Mouse (Mus musculus) MEL (cell line): ENCODE data around the gene Ccndbp1. TPM values are rescaled to one million over a fixed set of nuclear protein-coding genes. Genes with fewer than 3 reads are reported as not detected.
A peak's percentile ranks its signal among the peaks of the same experiment; 100 is the strongest.

Experiments
- DNase-seq: peaks from one replicate; pipeline ENCODE4 v3.0.0; 2011; ENCODE audit warnings: low read depth, low spot score
- H3K27ac ChIP-seq: 2 replicates; pipeline ENCODE4 v1.5.1; 2012; ENCODE audit warnings: low read depth, mild to moderate bottlenecking, control low read depth, low read length, moderate library complexity; ENCODE audit not compliant: control insufficient read depth
- H3K27me3 ChIP-seq, 2 experiments: fragments of 150-350 bp in 1 of 2; sonication (generic) in 1 of 2; 2 replicates each; pipeline ENCODE4 v1.6.1; 2012; ENCODE audit warnings: low read length in 2 of 2, mild to moderate bottlenecking in 2 of 2, improper control_type of control experiment in 1 of 2, moderate library complexity in 1 of 2; ENCODE audit not compliant: insufficient read depth in 2 of 2, control insufficient read depth in 1 of 2
- H3K36me3 ChIP-seq, 2 experiments: 2 replicates each; pipeline ENCODE4 v1.6.1; 2012 to 2014; ENCODE audit warnings: low read length in 2 of 2, improper control_type of control experiment in 1 of 2, inconsistent platforms in 1 of 2, mild to moderate bottlenecking in 1 of 2; ENCODE audit not compliant: insufficient read depth in 2 of 2, control insufficient read depth in 1 of 2
- H3K4me1 ChIP-seq, 2 experiments: fragments of 150-350 bp in 1 of 2; sonication (generic) in 1 of 2; 2 replicates each; pipeline ENCODE4 v1.6.1; 2012; ENCODE audit warnings: low read length in 2 of 2, improper control_type of control experiment in 1 of 2, mild to moderate bottlenecking in 1 of 2; ENCODE audit not compliant: insufficient read depth in 2 of 2, control insufficient read depth in 1 of 2
- H3K4me3 ChIP-seq, 2 experiments: fragments of 150-350 bp in 1 of 2; sonication (generic) in 1 of 2; 2 replicates each; pipeline ENCODE4 v1.5.1; 2012; ENCODE audit warnings: low read depth in 2 of 2, low read length in 2 of 2, mild to moderate bottlenecking in 2 of 2, moderate library complexity in 2 of 2, control low read depth in 1 of 2, improper control_type of control experiment in 1 of 2; ENCODE audit not compliant: control insufficient read depth in 1 of 2, insufficient read depth in 1 of 2
- H3K79me2 ChIP-seq: 2 replicates; pipeline ENCODE4 v1.6.1; 2012; ENCODE audit warnings: mild to moderate bottlenecking, low read length, moderate library complexity; ENCODE audit not compliant: control insufficient read depth, poor library complexity, insufficient read depth
- H3K9ac ChIP-seq: 2 replicates; pipeline ENCODE4 v1.6.1; 2012; ENCODE audit warnings: low read depth, mild to moderate bottlenecking, control low read depth, low read length, moderate library complexity; ENCODE audit not compliant: control insufficient read depth, poor library complexity, severe bottlenecking
- H3K9me3 ChIP-seq: fragments of 150-350 bp; sonication (generic); replicated peaks from 2 replicates; pipeline ENCODE4 v1.6.1; 2012; ENCODE audit warnings: mild to moderate bottlenecking, low read length, improper control_type of control experiment, moderate library complexity; ENCODE audit not compliant: insufficient read depth
- BHLHE40 ChIP-seq: IDR thresholded peaks from 2 replicates; pipeline ENCODE4 v1.6.1; 2012; ENCODE audit warnings: low read depth, mild to moderate bottlenecking, inconsistent platforms, low read length, improper control_type of control experiment, borderline replicate concordance
- CHD1 ChIP-seq: IDR thresholded peaks from 2 replicates; pipeline ENCODE4 v1.6.1; 2012; ENCODE audit warnings: low read depth, mild to moderate bottlenecking, inconsistent platforms, low read length, improper control_type of control experiment
- CHD2 ChIP-seq: IDR thresholded peaks from 2 replicates; pipeline ENCODE4 v1.6.1; 2011; ENCODE audit warnings: low read length, improper control_type of control experiment
- CTCF ChIP-seq, 3 experiments: IDR thresholded peaks in 2 of 3; conservative IDR thresholded peaks in 1 of 3; 2 replicates each; pipeline ENCODE4 v1.5.1; 2011 to 2012; ENCODE audit warnings: low read length in 3 of 3, low read depth in 2 of 3, mild to moderate bottlenecking in 2 of 3, improper control_type of control experiment in 1 of 3, inconsistent platforms in 1 of 3, mixed read lengths in 1 of 3, moderate library complexity in 1 of 3; ENCODE audit not compliant: control insufficient read depth in 1 of 3, insufficient read depth in 1 of 3, poor library complexity in 1 of 3, severe bottlenecking in 1 of 3
- E2F4 ChIP-seq: IDR thresholded peaks from 2 replicates; pipeline ENCODE4 v1.6.1; 2011; ENCODE audit warnings: low read depth, low read length, improper control_type of control experiment, borderline replicate concordance
- ELF1 ChIP-seq: IDR thresholded peaks from 2 replicates; pipeline ENCODE4 v1.6.1; 2014; ENCODE audit warnings: low read depth, mild to moderate bottlenecking, inconsistent platforms, low read length, improper control_type of control experiment, moderate library complexity
- EP300 ChIP-seq, 2 experiments: IDR thresholded peaks; 2 replicates each; pipeline ENCODE4 v1.6.1; 2011; ENCODE audit warnings: improper control_type of control experiment in 2 of 2, low read length in 2 of 2, low read depth in 1 of 2, mild to moderate bottlenecking in 1 of 2
- ETS1 ChIP-seq: IDR thresholded peaks from 2 replicates; pipeline ENCODE4 v1.6.1; 2012; ENCODE audit warnings: low read depth, mild to moderate bottlenecking, inconsistent platforms, low read length, improper control_type of control experiment, moderate library complexity
- GABPA ChIP-seq: IDR thresholded peaks from 2 replicates; pipeline ENCODE4 v1.6.1; 2012; ENCODE audit warnings: low read depth, mild to moderate bottlenecking, inconsistent platforms, low read length, improper control_type of control experiment, moderate library complexity
- GATA1 ChIP-seq: IDR thresholded peaks from 2 replicates; pipeline ENCODE4 v1.6.1; 2011; ENCODE audit warnings: low read depth, low read length, improper control_type of control experiment
- HCFC1 ChIP-seq: IDR thresholded peaks from 2 replicates; pipeline ENCODE4 v1.6.1; 2012; ENCODE audit warnings: low read depth, mild to moderate bottlenecking, inconsistent platforms, low read length, improper control_type of control experiment, moderate library complexity
- JUND ChIP-seq: IDR thresholded peaks from 2 replicates; pipeline ENCODE4 v1.6.1; 2011; ENCODE audit warnings: low read depth, mild to moderate bottlenecking, improper control_type of control experiment, low read length
- KAT2A ChIP-seq: conservative IDR thresholded peaks from 2 replicates; pipeline ENCODE4 v1.6.1; 2012; ENCODE audit warnings: low read depth, low read length, improper control_type of control experiment, inconsistent platforms
- MAFK ChIP-seq: IDR thresholded peaks from 2 replicates; pipeline ENCODE4 v1.6.1; 2011; ENCODE audit warnings: low read depth, mild to moderate bottlenecking, low read length, improper control_type of control experiment, borderline replicate concordance
- MAX ChIP-seq: IDR thresholded peaks from 2 replicates; pipeline ENCODE4 v1.6.1; 2011; ENCODE audit warnings: low read length, improper control_type of control experiment
- MAZ ChIP-seq: IDR thresholded peaks from 2 replicates; pipeline ENCODE4 v1.6.1; 2012; ENCODE audit warnings: low read depth, mild to moderate bottlenecking, inconsistent platforms, low read length, improper control_type of control experiment
- MXI1 ChIP-seq: IDR thresholded peaks from 2 replicates; pipeline ENCODE4 v1.6.1; 2011; ENCODE audit warnings: mild to moderate bottlenecking, low read depth, low read length, improper control_type of control experiment
- MYB ChIP-seq: IDR thresholded peaks from 2 replicates; pipeline ENCODE4 v1.6.1; 2011; ENCODE audit warnings: mild to moderate bottlenecking, low read depth, low read length, improper control_type of control experiment
- MYC ChIP-seq: IDR thresholded peaks from 2 replicates; pipeline ENCODE4 v1.6.1; 2011; ENCODE audit warnings: low read depth, mild to moderate bottlenecking, low read length, improper control_type of control experiment, moderate library complexity
- NELFE ChIP-seq: IDR thresholded peaks from 2 replicates; pipeline ENCODE4 v1.6.1; 2011; ENCODE audit warnings: low read depth, low read length, improper control_type of control experiment
- NRF1 ChIP-seq: IDR thresholded peaks from 2 replicates; pipeline ENCODE4 v1.6.1; 2014; ENCODE audit warnings: low read depth, mild to moderate bottlenecking, inconsistent platforms, low read length, improper control_type of control experiment, moderate library complexity; ENCODE audit not compliant: poor library complexity, insufficient read depth, severe bottlenecking
- POLR2AphosphoS2 ChIP-seq: IDR thresholded peaks from 2 replicates; pipeline ENCODE4 v1.6.1; 2011; ENCODE audit warnings: low read length, improper control_type of control experiment
- POLR2AphosphoS5 ChIP-seq: IDR thresholded peaks from 2 replicates; pipeline ENCODE4 v1.6.1; 2012; ENCODE audit warnings: low read depth, borderline replicate concordance, mild to moderate bottlenecking, inconsistent platforms, low read length, moderate library complexity, mixed read lengths
- RAD21 ChIP-seq: IDR thresholded peaks from 2 replicates; pipeline ENCODE4 v1.6.1; 2011; ENCODE audit warnings: mild to moderate bottlenecking, low read depth, low read length, improper control_type of control experiment
- RCOR1 ChIP-seq: IDR thresholded peaks from 2 replicates; pipeline ENCODE4 v1.6.1; 2012; ENCODE audit warnings: low read depth, mild to moderate bottlenecking, inconsistent platforms, low read length, improper control_type of control experiment
- SIN3A ChIP-seq: IDR thresholded peaks from 2 replicates; pipeline ENCODE4 v1.6.1; 2012; ENCODE audit warnings: low read length, improper control_type of control experiment, inconsistent platforms
- SMC3 ChIP-seq: IDR thresholded peaks from 2 replicates; pipeline ENCODE4 v1.6.1; 2011; ENCODE audit warnings: low read depth, low read length, improper control_type of control experiment
- TAL1 ChIP-seq: IDR thresholded peaks from 2 replicates; pipeline ENCODE4 v1.6.1; 2012; ENCODE audit warnings: mild to moderate bottlenecking, inconsistent platforms, low read length, moderate library complexity, mixed read lengths
- TBP ChIP-seq: IDR thresholded peaks from 2 replicates; pipeline ENCODE4 v1.8.0; 2011; ENCODE audit warnings: low read depth, low read length, improper control_type of control experiment
- TCF12 ChIP-seq: IDR thresholded peaks from 2 replicates; pipeline ENCODE4 v1.6.1; 2014; ENCODE audit warnings: low read depth, mild to moderate bottlenecking, inconsistent platforms, low read length, improper control_type of control experiment, moderate library complexity
- UBTF ChIP-seq: IDR thresholded peaks from 2 replicates; pipeline ENCODE4 v1.6.1; 2012; ENCODE audit warnings: low read depth, mild to moderate bottlenecking, inconsistent platforms, low read length, improper control_type of control experiment, moderate library complexity, borderline replicate concordance; ENCODE audit not compliant: insufficient read depth
- USF1 ChIP-seq: IDR thresholded peaks from 2 replicates; pipeline ENCODE4 v1.6.1; 2014; ENCODE audit warnings: low read depth, mild to moderate bottlenecking, inconsistent platforms, low read length, improper control_type of control experiment, moderate library complexity
- USF2 ChIP-seq, 2 experiments: IDR thresholded peaks; 2 replicates each; pipeline ENCODE4 v1.6.1; 2011 to 2012; ENCODE audit warnings: improper control_type of control experiment in 2 of 2, low read length in 2 of 2, borderline replicate concordance in 1 of 2, inconsistent platforms in 1 of 2, low read depth in 1 of 2, mild to moderate bottlenecking in 1 of 2; ENCODE audit not compliant: insufficient read depth in 1 of 2
- ZC3H11A ChIP-seq: IDR thresholded peaks from 2 replicates; pipeline ENCODE4 v1.6.1; 2012; ENCODE audit warnings: low read depth, mild to moderate bottlenecking, inconsistent platforms, low read length, improper control_type of control experiment
- ZKSCAN1 ChIP-seq: IDR thresholded peaks from 2 replicates; pipeline ENCODE4 v1.6.1; 2012; ENCODE audit warnings: low read depth, mild to moderate bottlenecking, inconsistent platforms, low read length, improper control_type of control experiment, moderate library complexity
- ZMIZ1 ChIP-seq: IDR thresholded peaks from 2 replicates; pipeline ENCODE4 v1.6.1; 2012; ENCODE audit warnings: low read depth, mild to moderate bottlenecking, inconsistent platforms, low read length, improper control_type of control experiment, moderate library complexity
- ZNF384 ChIP-seq: IDR thresholded peaks from 2 replicates; pipeline ENCODE4 v1.6.1; 2012; ENCODE audit warnings: low read depth, mild to moderate bottlenecking, inconsistent platforms, low read length, improper control_type of control experiment
- polyA plus RNA-seq, 2 experiments: library from polyadenylated mRNA; stranded (reverse) in 1 of 2; unstranded in 1 of 2; fragments of >175 nt in 1 of 2; fragments of >200 nt in 1 of 2; gene quantifications; 2 replicates each; pipeline versions ENCODE4 v1.2.1 to v1.2.4; 2012; ENCODE audit warnings: low replicate concordance in 2 of 2, low read depth in 1 of 2; ENCODE audit not compliant: insufficient read length in 2 of 2, insufficient read depth in 1 of 2, missing spikeins in 1 of 2
- total RNA-seq: library from RNA; depleted of rRNA; stranded (reverse); fragments of 300-350 nt; gene quantifications from 2 replicates; pipeline ENCODE4 v1.2.3, GENCODE M21; 2012

The Ccndbp1 gene
- total and polyA plus RNA-seq, 3 experiments = 25.7 to 250 (median 26.1) TPM

DNA sequence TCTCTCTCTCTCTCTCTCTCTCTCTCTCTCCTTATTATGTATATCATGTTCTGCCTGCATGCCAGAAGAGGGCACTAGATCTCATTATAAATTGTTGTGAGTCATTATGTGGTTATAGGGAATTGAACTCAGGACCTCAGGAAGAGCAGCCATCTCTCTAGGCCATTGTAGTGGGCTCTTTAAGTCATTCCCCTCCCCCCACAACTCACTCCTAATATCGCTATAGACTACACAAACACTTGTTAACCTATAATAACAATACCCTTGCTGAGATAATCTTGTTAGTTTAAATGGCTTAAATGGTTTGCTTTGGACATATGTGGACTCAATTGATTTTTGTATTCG lies 29.5 kb upstream of the Ccndbp1 start:
- no peak overlapping the region for H3K27ac ChIP-seq
- H3K79me2 ChIP-seq = no peaks in the 10 kb centered on the region; the same call in 1 of the 2 replicates
- no peak overlapping the region for H3K9ac ChIP-seq
- peaks cover 0 to 5% of the 10 kb centered on the region in 2 experiments; a peak in 2 of 4 replicates for H3K36me3 ChIP-seq
- peaks cover 0 to 12% of the 10 kb centered on the region in 2 experiments; a peak in 3 of 4 replicates for H3K4me1 ChIP-seq
- no peaks in the 10 kb centered on the region for H3K27me3 ChIP-seq
- no peaks in the 10 kb centered on the region for H3K9me3 ChIP-seq
- H3K4me3 ChIP-seq = no peak overlapping the region
- peak; percentile 55 for DNase-seq
- no peak for TF ChIP-seq MAFK
- TF ChIP-seq TCF12 = 0 out of 2 replicates have a peak, but pooled peaks have one; percentile 24
- TF ChIP-seq CHD1 = no peak
- peak; percentile 20; the same call in 1 of the 2 replicates for TF ChIP-seq ZC3H11A
- TF ChIP-seq MXI1 = no peak
- no peak for TF ChIP-seq MAZ
- no peak for TF ChIP-seq MYC
- TF ChIP-seq MYB = no peak
- TF ChIP-seq SIN3A = 0 out of 2 replicates have a peak, but pooled peaks have one; percentile 63
- peak; percentile 20; the same call in 1 of the 2 replicates for TF ChIP-seq RCOR1
- no peak for TF ChIP-seq ELF1
- no peak for TF ChIP-seq GABPA
- no peak for TF ChIP-seq POLR2AphosphoS2
- peak; percentile 18 for TF ChIP-seq RAD21
- peak; percentile 57 for TF ChIP-seq JUND
- TF ChIP-seq CHD2 = no peak
- 0 out of 2 replicates have a peak, but pooled peaks have one; percentile 29 for TF ChIP-seq ZNF384
- TF ChIP-seq UBTF = no peak
- TF ChIP-seq HCFC1 = no peak; the same call in 1 of the 2 replicates
- TF ChIP-seq BHLHE40 = no peak
- TF ChIP-seq USF1 = no peak
- no peak for TF ChIP-seq TBP
- TF ChIP-seq POLR2AphosphoS5 = no peak
- peak; percentile 44 for TF ChIP-seq SMC3
- TF ChIP-seq NELFE = no peak
- no peak for TF ChIP-seq EP300 (IDR thresholded peaks at IDR 0.05; ENCODE audit: low read depth in 1 of 2, low read length in 2 of 2)
- TF ChIP-seq MAX = no peak
- TF ChIP-seq NRF1 = no peak
- no peak; the same call in 1 of the 2 replicates for TF ChIP-seq KAT2A
- TF ChIP-seq USF2 (IDR thresholded peaks at IDR 0.05; ENCODE audit: borderline replicate concordance in 1 of 2, insufficient read depth in 1 of 2, low read depth in 1 of 2, low read length in 2 of 2) = no peak
- TF ChIP-seq E2F4 = no peak
- peak in 2 of 3 experiments; percentile 32 to 51; a peak in 3 of 6 replicates for TF ChIP-seq CTCF (IDR thresholded peaks at IDR 0.05 in 2 of 3, conservative IDR thresholded peaks at IDR 0.05 in 1 of 3; ENCODE audit: control insufficient read depth in 1 of 3, insufficient read depth in 1 of 3, low read depth in 2 of 3, low read length in 3 of 3, poor library complexity in 1 of 3, severe bottlenecking in 1 of 3)
- no peak for TF ChIP-seq ZKSCAN1
- no peak for TF ChIP-seq GATA1
- TF ChIP-seq ETS1 = no peak
- no peak for TF ChIP-seq TAL1
- TF ChIP-seq ZMIZ1 = no peak
